Mouse (Mus musculus): ENCODE measurements at regions not wholly inside any gene's neighbourhood (a gene's known extent, or its start where the extent isn't known, plus 50 kb on each side); places are given as distances from the start of the nearest gene placed in this dataset.

- TF ChIP-seq POLR2A (IDR thresholded peaks at IDR 0.05; ENCODE audit: insufficient read length, low read depth) (no peak), E2F4 (IDR thresholded peaks at IDR 0.05; ENCODE audit: insufficient read depth) (no peak), MAX (IDR thresholded peaks at IDR 0.05; ENCODE audit: low read depth) (no peak), POLR2AphosphoS2 (IDR thresholded peaks at IDR 0.05; ENCODE audit: insufficient read length, low read depth) (no peak)
Measured at GRCm38 (mm10) chr7:52278262-52278661, 262.7 kb upstream of the 1700015G11Rik start.

Data from myocyte (in vitro differentiated cells).